Mouse (Mus musculus) lung, embryonic 14.5 days (tissue): Measurements from ENCODE around the gene Gm3286. TPM values are rescaled to one million over a fixed set of nuclear protein-coding genes. Genes with fewer than 3 reads are reported as not detected.
"Not testable (repeated sequence)": the region's sequence is repeated elsewhere in the genome, so short reads cannot be mapped to it uniquely, and the experiment has no call there.

Experiments
- ATAC-seq: fragments of 200-750 bp; cut with Nextera tagmentation; 2 replicates; pipeline ENCODE4 v1.8.0; 2017; ENCODE audit warnings: mild to moderate bottlenecking, moderate TSS enrichment, moderate library complexity; ENCODE audit not compliant: insufficient read depth
- DNase-seq: peaks from one replicate; pipeline ENCODE4 v3.0.0-alpha.2; 2015
- H3K27ac ChIP-seq: fragments of 300-500 bp; sonication (generic); 2 replicates; pipeline ENCODE4 v1.5.1; 2014; ENCODE audit warnings: low read depth, mild to moderate bottlenecking, moderate library complexity
- H3K27me3 ChIP-seq: fragments of 300-500 bp; sonication (generic); 2 replicates; pipeline ENCODE4 v1.6.1; 2014; ENCODE audit warnings: low read length, control low read depth; ENCODE audit not compliant: insufficient read depth
- H3K36me3 ChIP-seq: fragments of 300-500 bp; sonication (generic); 2 replicates; pipeline ENCODE4 v1.6.1; 2014; ENCODE audit warnings: control low read depth; ENCODE audit not compliant: insufficient read depth
- H3K4me1 ChIP-seq: fragments of 300-500 bp; sonication (generic); 2 replicates; pipeline ENCODE4 v1.6.1; 2014; ENCODE audit warnings: antibody characterized with exemption, control low read depth; ENCODE audit not compliant: insufficient read depth
- H3K4me2 ChIP-seq: fragments of 300-500 bp; sonication (generic); 2 replicates; pipeline ENCODE4 v1.6.1; 2014; ENCODE audit warnings: mild to moderate bottlenecking
- H3K4me3 ChIP-seq: fragments of 300-500 bp; sonication (generic); 2 replicates; pipeline ENCODE4 v1.5.1; 2014; ENCODE audit warnings: low read depth, low read length
- H3K9ac ChIP-seq: fragments of 300-500 bp; sonication (generic); 2 replicates; pipeline ENCODE4 v1.6.1; 2014
- H3K9me3 ChIP-seq: fragments of 300-500 bp; sonication (generic); 2 replicates; pipeline ENCODE4 v1.6.1; 2016; ENCODE audit warnings: low read depth, low read length, control low read depth
- polyA plus RNA-seq: library from polyadenylated mRNA; unstranded; fragments of >200 nt; fragmentation: Nextera tagmentation; extraction: Ambion mirVana; gene quantifications from 2 replicates; pipeline ENCODE4 v1.2.1, GENCODE M21; 2014

Gene Gm3286
- polyA plus RNA-seq, result not detected in 2 replicates

GRCm38 (mm10) chr5:95510458-95510857 is at the start of gene Gm3286:
Gene Gm3286 (plus strand): TSS chr5:95510758.
- H3K27ac ChIP-seq, H3K4me2 ChIP-seq, DNase-seq, H3K9me3 ChIP-seq, H3K4me3 ChIP-seq, ATAC-seq, H3K27me3 ChIP-seq, H3K36me3 ChIP-seq, H3K9ac ChIP-seq, H3K4me1 ChIP-seq: not testable (repeated sequence)

Other genes starting within 250 kb of the Gm3286 start
- not detected in 2 replicates for gene Gm10424, start 238.0 kb upstream of the Gm3286 start, polyA plus RNA-seq
- not detected in 2 replicates for gene Gm3259, start 204.8 kb upstream of the Gm3286 start, polyA plus RNA-seq
- not detected in 2 replicates for gene D5Ertd577e, start 54.0 kb upstream of the Gm3286 start, polyA plus RNA-seq
- not detected in 2 replicates for gene Gm7971, start 84.1 kb downstream of the Gm3286 start, polyA plus RNA-seq
- not detected in 2 replicates for gene Gm7978, start 225.4 kb downstream of the Gm3286 start, polyA plus RNA-seq
- not detected in 2 replicates for gene Gm7982, start 231.3 kb downstream of the Gm3286 start, polyA plus RNA-seq